Mouse (Mus musculus) myocyte (in vitro differentiated cells): ENCODE measurements at regions not wholly inside any gene's neighbourhood (a gene's known extent, or its start where the extent isn't known, plus 50 kb on each side); places are given as distances from the start of the nearest gene placed in this dataset.
A peak's percentile ranks its signal among the peaks of the same experiment; 100 is the strongest.

Experiments used
- H3K27me3 ChIP-seq: one replicate; pipeline ENCODE4 v1.6.1; 2011; ENCODE audit not compliant: control insufficient read depth, insufficient read depth, insufficient read length
- H3K36me3 ChIP-seq: one replicate; pipeline ENCODE4 v1.6.1; 2011; ENCODE audit not compliant: control insufficient read depth, insufficient read depth
- H3K4me2 ChIP-seq: one replicate; pipeline ENCODE4 v1.6.1; 2011; ENCODE audit warnings: low read depth, control low read depth
- H3K4me3 ChIP-seq: one replicate; pipeline ENCODE4 v1.5.1; 2011; ENCODE audit warnings: mild to moderate bottlenecking, control low read depth, moderate library complexity
- H3K79me2 ChIP-seq: one replicate; pipeline ENCODE4 v1.6.1; 2011; ENCODE audit not compliant: control insufficient read depth, insufficient read depth
- H3ac ChIP-seq: one replicate; pipeline ENCODE4 v1.6.1; 2011; ENCODE audit not compliant: control insufficient read depth, insufficient read length
- CEBPB ChIP-seq: IDR thresholded peaks from 2 replicates; pipeline ENCODE4 v1.6.1; 2011; ENCODE audit warnings: mild to moderate bottlenecking, moderate library complexity; ENCODE audit not compliant: poor library complexity, insufficient read depth, severe bottlenecking
- E2F4 ChIP-seq: IDR thresholded peaks from one replicate; pipeline ENCODE4 v1.6.1; 2011; ENCODE audit warnings: mild to moderate bottlenecking, control low read depth, moderate library complexity; ENCODE audit not compliant: insufficient read depth
- MAX ChIP-seq: IDR thresholded peaks from one replicate; pipeline ENCODE4 v1.6.1; 2011; ENCODE audit warnings: low read depth, mild to moderate bottlenecking, control low read depth
- MYOD1 ChIP-seq, 3 experiments: IDR thresholded peaks; one replicate each; pipeline ENCODE4 v1.6.1; 2011; ENCODE audit warnings: control low read depth in 2 of 3, low read depth in 2 of 3, mild to moderate bottlenecking in 2 of 3, moderate library complexity in 1 of 3; ENCODE audit not compliant: insufficient read length in 2 of 3, control insufficient read depth in 1 of 3
- MYOG ChIP-seq, 3 experiments: IDR thresholded peaks; one replicate each; pipeline ENCODE4 v1.6.1; 2011; ENCODE audit warnings: control low read depth in 2 of 3, low read depth in 2 of 3, mild to moderate bottlenecking in 2 of 3; ENCODE audit not compliant: insufficient read length in 2 of 3, control insufficient read depth in 1 of 3, insufficient read depth in 1 of 3
- POLR2A ChIP-seq: IDR thresholded peaks from one replicate; pipeline ENCODE4 v1.6.1; 2011; ENCODE audit warnings: low read depth, mild to moderate bottlenecking, control low read depth, moderate library complexity; ENCODE audit not compliant: insufficient read length
- POLR2AphosphoS2 ChIP-seq: IDR thresholded peaks from one replicate; pipeline ENCODE4 v1.6.1; 2011; ENCODE audit warnings: low read depth, control low read depth; ENCODE audit not compliant: insufficient read length
- REST ChIP-seq: IDR thresholded peaks from one replicate; pipeline ENCODE4 v1.6.1; 2011; ENCODE audit warnings: mild to moderate bottlenecking, control low read depth, moderate library complexity; ENCODE audit not compliant: insufficient read depth, insufficient read length
- SRF ChIP-seq: IDR thresholded peaks from one replicate; pipeline ENCODE4 v1.6.1; 2011; ENCODE audit warnings: low read depth; ENCODE audit not compliant: control insufficient read depth, insufficient read length
- TCF12 ChIP-seq: IDR thresholded peaks from one replicate; pipeline ENCODE4 v1.6.1; 2011; ENCODE audit warnings: mild to moderate bottlenecking, control low read depth; ENCODE audit not compliant: poor library complexity, insufficient read depth, severe bottlenecking
- TCF3 ChIP-seq: IDR thresholded peaks from one replicate; pipeline ENCODE4 v1.6.1; 2011; ENCODE audit warnings: low read depth, control low read depth; ENCODE audit not compliant: insufficient read length
- USF1 ChIP-seq: IDR thresholded peaks from one replicate; pipeline ENCODE4 v1.6.1; 2011; ENCODE audit warnings: low read depth, mild to moderate bottlenecking, control low read depth, moderate library complexity

DNA sequence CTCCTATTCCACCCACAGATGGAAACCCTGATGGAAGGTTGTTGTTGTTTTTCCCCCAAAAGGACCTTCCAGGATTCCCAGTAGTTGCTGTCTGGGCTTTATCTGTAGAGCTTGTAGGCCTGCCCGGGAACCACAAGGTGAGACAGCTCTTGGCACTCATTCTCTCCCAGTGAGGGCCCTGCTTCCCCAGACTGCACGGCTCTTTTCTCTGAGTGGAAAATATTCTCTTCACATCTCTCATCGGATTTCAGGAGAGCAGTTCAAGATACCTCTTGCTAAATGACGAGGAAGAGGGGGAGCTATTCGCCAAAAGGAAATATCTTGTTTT is 140.0 kb upstream of the Ank start:
- Histone ChIP-seq H3ac (no peak overlapping the region), H3K4me3 (no peak overlapping the region), H3K27me3 (no peaks in the 10 kb centered on the region), H3K4me2 (no peak overlapping the region), H3K36me3 (no peaks in the 10 kb centered on the region), H3K79me2 (no peaks in the 10 kb centered on the region)
- no peak for TF ChIP-seq REST
- TF ChIP-seq MYOD1 (IDR thresholded peaks at IDR 0.05; ENCODE audit: control insufficient read depth in 1 of 3, insufficient read length in 2 of 3, low read depth in 2 of 3) = no peak
- no peak for TF ChIP-seq SRF
- TF ChIP-seq TCF3 = no peak
- no peak for TF ChIP-seq MAX
- no peak for TF ChIP-seq TCF12
- no peak for TF ChIP-seq E2F4
- TF ChIP-seq USF1 = no peak
- TF ChIP-seq POLR2A = no peak
- TF ChIP-seq CEBPB = no peak
- TF ChIP-seq POLR2AphosphoS2 = no peak
- TF ChIP-seq MYOG (IDR thresholded peaks at IDR 0.05; ENCODE audit: control insufficient read depth in 1 of 3, insufficient read depth in 1 of 3, insufficient read length in 2 of 3, low read depth in 2 of 3) = no peak

DNA sequence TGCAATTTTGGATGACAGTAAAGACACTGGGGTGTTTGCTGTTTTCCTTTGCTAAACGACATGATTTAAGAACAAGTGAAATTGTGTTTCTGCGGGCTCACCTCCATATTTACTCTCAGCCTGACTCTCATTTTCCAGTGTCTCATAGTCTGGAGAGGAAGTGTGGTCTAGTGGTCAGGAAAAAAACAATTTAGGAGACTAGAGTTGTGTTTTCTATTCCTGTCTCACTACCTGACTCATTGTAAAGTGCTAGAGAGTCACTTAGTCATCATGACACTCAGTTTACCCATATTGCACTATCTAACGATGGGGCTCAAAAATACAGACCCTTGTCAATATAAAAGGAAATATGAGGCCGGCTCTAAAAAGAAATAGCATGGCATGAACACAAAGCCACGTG is 138.7 kb upstream of the Ank start:
- no peaks in the 10 kb centered on the region for H3K36me3 ChIP-seq
- H3K4me2 ChIP-seq = no peak overlapping the region
- TF ChIP-seq SRF (no peak), USF1 (no peak), MAX (no peak), MYOG (IDR thresholded peaks at IDR 0.05; ENCODE audit: control insufficient read depth in 1 of 3, insufficient read depth in 1 of 3, insufficient read length in 2 of 3, low read depth in 2 of 3) (no peak), TCF3 (no peak), TCF12 (no peak), E2F4 (no peak), POLR2A (no peak), REST (no peak), POLR2AphosphoS2 (no peak), MYOD1 (IDR thresholded peaks at IDR 0.05; ENCODE audit: control insufficient read depth in 1 of 3, insufficient read length in 2 of 3, low read depth in 2 of 3) (no peak), CEBPB (no peak)
- H3K27me3 ChIP-seq = no peaks in the 10 kb centered on the region
- H3K79me2 ChIP-seq = no peaks in the 10 kb centered on the region
- H3K4me3 ChIP-seq = no peak overlapping the region
- H3ac ChIP-seq = no peak overlapping the region

DNA sequence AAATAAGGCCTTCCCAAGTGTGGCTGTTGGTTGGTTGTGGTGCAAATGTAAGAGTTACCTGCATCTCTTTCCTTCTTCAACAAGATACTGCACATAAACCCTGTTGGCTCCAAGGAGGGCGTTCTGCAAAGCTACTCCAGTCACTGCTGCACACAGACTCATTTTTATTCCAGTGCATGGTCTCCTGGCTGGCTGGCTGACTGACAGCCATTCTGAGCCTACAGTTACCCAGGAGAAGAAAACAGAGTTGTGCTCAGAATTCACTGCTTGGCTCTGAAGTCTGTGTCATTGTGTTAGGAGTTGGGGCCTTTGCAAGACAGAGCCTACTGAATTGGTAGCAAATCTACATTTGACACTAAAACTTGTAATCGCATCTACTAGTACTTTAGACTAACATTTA is 138.0 kb upstream of the Ank start:
- no peaks in the 10 kb centered on the region for H3K36me3 ChIP-seq
- no peak overlapping the region for H3ac ChIP-seq
- no peak for TF ChIP-seq TCF12
- TF ChIP-seq E2F4 = no peak
- no peak for TF ChIP-seq CEBPB
- H3K79me2 ChIP-seq = no peaks in the 10 kb centered on the region
- no peak overlapping the region for H3K4me2 ChIP-seq
- no peaks in the 10 kb centered on the region for H3K27me3 ChIP-seq
- H3K4me3 ChIP-seq = no peak overlapping the region

DNA sequence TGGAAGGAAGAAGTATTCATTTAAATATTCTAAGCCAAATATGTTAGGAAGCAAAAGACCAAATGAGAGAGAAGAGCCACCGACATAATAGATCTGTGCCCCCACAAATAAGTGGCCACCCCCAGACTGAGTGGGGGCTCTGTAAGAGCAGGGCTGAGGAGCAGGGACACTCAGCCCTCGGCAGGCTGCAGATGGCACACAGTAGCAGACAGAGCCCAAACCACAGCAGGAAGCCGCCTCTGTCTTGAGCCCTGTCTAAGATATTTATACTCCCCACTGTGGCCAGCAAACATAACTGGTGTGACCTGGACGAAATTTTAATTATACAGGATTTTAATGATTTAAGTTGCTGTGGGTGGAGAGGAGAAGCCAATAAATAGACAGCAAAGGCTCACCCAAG is 126.4 kb upstream of the Ank start:
- Histone ChIP-seq H3K4me2 (no peak overlapping the region), H3K79me2 (no peaks in the 10 kb centered on the region), H3ac (no peak overlapping the region), H3K4me3 (no peak overlapping the region), H3K36me3 (no peaks in the 10 kb centered on the region), H3K27me3 (no peaks in the 10 kb centered on the region)
- TF ChIP-seq TCF12 (no peak), E2F4 (no peak), MAX (no peak), MYOD1 (IDR thresholded peaks at IDR 0.05; ENCODE audit: control insufficient read depth in 1 of 3, insufficient read length in 2 of 3, low read depth in 2 of 3) (no peak), POLR2AphosphoS2 (no peak), REST (no peak), POLR2A (no peak), MYOG (IDR thresholded peaks at IDR 0.05; ENCODE audit: control insufficient read depth in 1 of 3, insufficient read depth in 1 of 3, insufficient read length in 2 of 3, low read depth in 2 of 3) (no peak), TCF3 (no peak), SRF (no peak), USF1 (no peak), CEBPB (no peak)

DNA sequence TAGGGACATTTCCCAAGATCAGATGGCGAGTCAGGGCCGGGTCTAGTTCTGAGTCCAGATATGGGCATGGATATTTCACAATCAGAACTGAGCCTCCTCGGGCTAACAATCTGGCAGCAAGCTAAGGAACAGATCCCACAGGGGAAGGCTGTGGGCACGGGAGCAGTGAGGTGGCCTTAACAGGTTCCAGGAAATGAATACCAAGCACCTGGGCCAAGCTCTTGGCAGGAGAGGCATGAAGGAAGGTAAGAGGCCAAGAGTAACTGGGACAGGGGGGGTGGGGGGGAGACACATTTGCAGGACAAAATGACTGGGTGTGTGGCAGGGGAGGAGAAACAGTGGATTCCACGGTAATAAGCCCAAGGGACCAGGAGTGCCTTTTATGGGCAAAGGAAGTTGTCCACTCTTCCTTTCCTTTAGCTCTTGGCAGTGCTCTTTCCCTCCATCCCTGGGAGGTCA is 124.9 kb upstream of the Ank start:
- Histone ChIP-seq H3K27me3 (no peaks in the 10 kb centered on the region), H3K4me3 (no peak overlapping the region), H3ac (no peak overlapping the region), H3K36me3 (no peaks in the 10 kb centered on the region), H3K79me2 (no peaks in the 10 kb centered on the region), H3K4me2 (no peak overlapping the region)
- no peak for TF ChIP-seq USF1
- no peak for TF ChIP-seq POLR2AphosphoS2
- peak; percentile 88 for TF ChIP-seq SRF

DNA sequence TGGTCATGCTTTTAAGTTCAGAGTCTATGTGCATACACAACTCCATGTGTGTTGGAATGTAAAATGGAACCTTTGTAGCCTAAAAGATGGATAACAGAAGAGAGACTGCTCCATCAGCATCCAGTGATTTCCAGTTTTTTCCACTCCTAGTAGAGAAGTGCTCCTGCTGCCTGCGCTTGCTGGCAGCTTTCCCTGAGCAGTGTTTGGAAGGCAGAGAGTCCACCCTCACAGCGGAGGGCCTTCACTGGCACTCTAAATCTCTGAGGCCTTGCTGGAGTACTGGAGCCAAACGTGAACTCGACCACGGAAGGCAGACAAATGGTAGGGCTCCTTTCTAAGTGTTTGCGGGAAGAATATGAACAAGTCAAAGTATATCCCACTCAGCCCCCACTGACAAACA is 108.0 kb upstream of the Ank start:
- Histone ChIP-seq H3K36me3 (no peaks in the 10 kb centered on the region), H3K4me2 (no peak overlapping the region), H3K4me3 (no peak overlapping the region), H3ac (no peak overlapping the region), H3K27me3 (no peaks in the 10 kb centered on the region), H3K79me2 (no peaks in the 10 kb centered on the region)
- TF ChIP-seq TCF12 (no peak), USF1 (no peak), MYOD1 (IDR thresholded peaks at IDR 0.05; ENCODE audit: control insufficient read depth in 1 of 3, insufficient read length in 2 of 3, low read depth in 2 of 3) (no peak), MYOG (IDR thresholded peaks at IDR 0.05; ENCODE audit: control insufficient read depth in 1 of 3, insufficient read depth in 1 of 3, insufficient read length in 2 of 3, low read depth in 2 of 3) (no peak), POLR2AphosphoS2 (no peak), REST (no peak), TCF3 (no peak), CEBPB (no peak), MAX (no peak), POLR2A (no peak), E2F4 (no peak), SRF (no peak)
